Mouse (Mus musculus) CH12.LX (cell line): Measurements from ENCODE around the gene Eps8. TPM values are rescaled to one million over a fixed set of nuclear protein-coding genes. Genes with fewer than 3 reads are reported as not detected.

Experiments used
- DNase-seq: peaks from one replicate; pipeline ENCODE4 v3.0.0-alpha.2; 2013; ENCODE audit errors: extremely low read depth
- H3K27ac ChIP-seq: 2 replicates; pipeline ENCODE4 v1.5.1; 2012; ENCODE audit warnings: low read depth, mild to moderate bottlenecking, control low read depth, moderate library complexity; ENCODE audit not compliant: insufficient read depth
- H3K27me3 ChIP-seq: replicated peaks from 2 replicates; pipeline ENCODE3; 2012; ENCODE audit warnings: inconsistent platforms
- H3K36me3 ChIP-seq, 2 experiments: replicated peaks in 1 of 2; 2 replicates each; pipeline versions ENCODE3 to v1.6.1; 2012; ENCODE audit warnings: inconsistent platforms in 1 of 2, low read length in 1 of 2, mild to moderate bottlenecking in 1 of 2, mixed read lengths in 1 of 2, moderate library complexity in 1 of 2; ENCODE audit not compliant: control insufficient read depth in 1 of 2, insufficient read depth in 1 of 2
- H3K4me1 ChIP-seq, 2 experiments: 2 replicates each; pipeline ENCODE4 v1.6.1; 2012; ENCODE audit warnings: inconsistent platforms in 1 of 2, moderate library complexity in 1 of 2; ENCODE audit not compliant: insufficient read depth in 2 of 2, control insufficient read depth in 1 of 2
- H3K4me2 ChIP-seq: 2 replicates; pipeline ENCODE4 v1.6.1; 2012; ENCODE audit warnings: low read depth, mild to moderate bottlenecking, control low read depth; ENCODE audit not compliant: poor library complexity, insufficient read depth, severe bottlenecking
- H3K4me3 ChIP-seq, 3 experiments: fragments of 150-350 bp in 1 of 3; sonication (generic) in 1 of 3; replicated peaks in 1 of 3; 2 replicates each; pipeline versions ENCODE3 to v1.5.1; 2011 to 2012; ENCODE audit warnings: low read depth in 2 of 3, low read length in 2 of 3, mild to moderate bottlenecking in 2 of 3, moderate library complexity in 2 of 3, control low read depth in 1 of 3, improper control_type of control experiment in 1 of 3, inconsistent platforms in 1 of 3, mixed read lengths in 1 of 3; ENCODE audit not compliant: poor library complexity in 1 of 3
- H3K79me2 ChIP-seq: replicated peaks from 2 replicates; pipeline ENCODE4 v1.6.1; 2012; ENCODE audit warnings: mild to moderate bottlenecking, moderate library complexity; ENCODE audit not compliant: control insufficient read depth, poor library complexity, insufficient read depth, severe bottlenecking; ENCODE audit errors: extremely low read depth
- H3K9ac ChIP-seq: 2 replicates; pipeline ENCODE4 v1.6.1; 2012; ENCODE audit warnings: low read depth, mild to moderate bottlenecking, control low read depth, moderate library complexity; ENCODE audit not compliant: insufficient read depth
- H3K9me3 ChIP-seq: replicated peaks from 2 replicates; pipeline ENCODE3; 2012; ENCODE audit warnings: low read length, inconsistent platforms, mixed read lengths
- BHLHE40 ChIP-seq: IDR thresholded peaks from 2 replicates; pipeline ENCODE4 v1.6.1; 2011; ENCODE audit warnings: mild to moderate bottlenecking, low read depth, low read length, improper control_type of control experiment
- CHD1 ChIP-seq: IDR thresholded peaks from 2 replicates; pipeline ENCODE4 v1.6.1; 2012; ENCODE audit warnings: low read depth, low read length, improper control_type of control experiment, inconsistent platforms
- CHD2 ChIP-seq: IDR thresholded peaks from 2 replicates; pipeline ENCODE4 v1.6.1; 2011; ENCODE audit warnings: low read length, improper control_type of control experiment
- E2F4 ChIP-seq: IDR thresholded peaks from 2 replicates; pipeline ENCODE4 v1.6.1; 2011; ENCODE audit warnings: low read depth, low read length, improper control_type of control experiment; ENCODE audit not compliant: insufficient replicate concordance
- EP300 ChIP-seq: IDR thresholded peaks from 2 replicates; pipeline ENCODE4 v1.6.1; 2011; ENCODE audit warnings: low read length, improper control_type of control experiment
- GABPA ChIP-seq: IDR thresholded peaks from 2 replicates; pipeline ENCODE4 v1.6.1; 2012; ENCODE audit warnings: low read depth, low read length, improper control_type of control experiment, inconsistent platforms; ENCODE audit not compliant: insufficient replicate concordance
- IRF4 ChIP-seq: IDR thresholded peaks from 2 replicates; pipeline ENCODE4 v1.6.1; 2014; ENCODE audit warnings: low read depth, mild to moderate bottlenecking, inconsistent platforms, low read length, improper control_type of control experiment
- JUN ChIP-seq: IDR thresholded peaks from 2 replicates; pipeline ENCODE4 v1.6.1; 2011; ENCODE audit warnings: low read depth, mild to moderate bottlenecking, low read length, improper control_type of control experiment, moderate library complexity; ENCODE audit not compliant: insufficient read depth
- KAT2A ChIP-seq: IDR thresholded peaks from 2 replicates; pipeline ENCODE4 v1.6.1; 2012; ENCODE audit warnings: low read length, improper control_type of control experiment, inconsistent platforms; ENCODE audit not compliant: insufficient replicate concordance
- MAFK ChIP-seq: IDR thresholded peaks from 2 replicates; pipeline ENCODE4 v1.6.1; 2011; ENCODE audit warnings: low read length, improper control_type of control experiment; ENCODE audit not compliant: insufficient replicate concordance
- MAX ChIP-seq: IDR thresholded peaks from 2 replicates; pipeline ENCODE4 v1.6.1; 2011; ENCODE audit warnings: low read length, improper control_type of control experiment
- MAZ ChIP-seq: IDR thresholded peaks from 2 replicates; pipeline ENCODE4 v1.6.1; 2012; ENCODE audit warnings: low read depth, mild to moderate bottlenecking, inconsistent platforms, low read length, improper control_type of control experiment, moderate library complexity
- MEF2A ChIP-seq: IDR thresholded peaks from 2 replicates; pipeline ENCODE4 v1.6.1; 2014; ENCODE audit warnings: low read depth, mild to moderate bottlenecking, inconsistent platforms, low read length, improper control_type of control experiment, borderline replicate concordance
- MYC ChIP-seq: IDR thresholded peaks from 2 replicates; pipeline ENCODE4 v1.6.1; 2011; ENCODE audit warnings: low read depth, mild to moderate bottlenecking, improper control_type of control experiment, low read length
- NELFE ChIP-seq: IDR thresholded peaks from 2 replicates; pipeline ENCODE4 v1.6.1; 2011; ENCODE audit warnings: low read depth, low read length, improper control_type of control experiment
- NRF1 ChIP-seq: IDR thresholded peaks from 2 replicates; pipeline ENCODE4 v1.6.1; 2014; ENCODE audit warnings: low read depth, mild to moderate bottlenecking, inconsistent platforms, low read length, improper control_type of control experiment, moderate library complexity
- POLR2A ChIP-seq: IDR thresholded peaks from 2 replicates; pipeline ENCODE4 v1.6.1; 2011; ENCODE audit warnings: low read depth, mild to moderate bottlenecking, improper control_type of control experiment, low read length
- RCOR1 ChIP-seq: conservative IDR thresholded peaks from 2 replicates; pipeline ENCODE4 v1.6.1; 2012; ENCODE audit warnings: low read depth, mild to moderate bottlenecking, inconsistent platforms, low read length, improper control_type of control experiment
- SMC3 ChIP-seq: IDR thresholded peaks from 2 replicates; pipeline ENCODE4 v1.6.1; 2011; ENCODE audit warnings: low read depth, low read length, improper control_type of control experiment
- TCF12 ChIP-seq: IDR thresholded peaks from 2 replicates; pipeline ENCODE4 v1.6.1; 2014; ENCODE audit warnings: low read depth, mild to moderate bottlenecking, inconsistent platforms, low read length, improper control_type of control experiment
- UBTF ChIP-seq: IDR thresholded peaks from 2 replicates; pipeline ENCODE4 v1.6.1; 2012; ENCODE audit warnings: low read depth, mild to moderate bottlenecking, inconsistent platforms, low read length, improper control_type of control experiment, moderate library complexity
- ZC3H11A ChIP-seq: IDR thresholded peaks from 2 replicates; pipeline ENCODE4 v1.6.1; 2012; ENCODE audit warnings: low read depth, mild to moderate bottlenecking, inconsistent platforms, low read length, improper control_type of control experiment
- ZKSCAN1 ChIP-seq: IDR thresholded peaks from 2 replicates; pipeline ENCODE4 v1.6.1; 2012; ENCODE audit warnings: low read depth, inconsistent platforms, low read length, improper control_type of control experiment, borderline replicate concordance
- ZMIZ1 ChIP-seq: IDR thresholded peaks from 2 replicates; pipeline ENCODE4 v1.6.1; 2012; ENCODE audit warnings: low read depth, mild to moderate bottlenecking, inconsistent platforms, low read length, improper control_type of control experiment
- dilution Hi-C: fragments of 300-500 bp; cut with MboI; formaldehyde crosslinking; loops from 2 replicates; pipeline ENCODE4 v1.14.3; 2020; ENCODE audit warnings: low sequenced_read_pairs; ENCODE audit not compliant: extremely low pct_unique_long_range_greater_than_20kb, extremely low pct_ligation_motif_present
- in situ Hi-C: fragments of 300-500 bp; cut with MboI; formaldehyde crosslinking; loops from 3 replicates; pipeline ENCODE4 v1.14.3; 2019; ENCODE audit warnings: low sequenced_read_pairs, low pct_ligation_motif_present, low pct_unique_long_range_greater_than_20kb, mixed read lengths
- polyA plus RNA-seq: library from polyadenylated mRNA; unstranded; fragments of >175 nt; gene quantifications from 2 replicates; pipeline ENCODE4 v1.2.1, GENCODE M21; 2012; ENCODE audit warnings: low read depth; ENCODE audit not compliant: insufficient read length
- total RNA-seq, 2 experiments: library from RNA; depleted of rRNA; stranded (reverse); fragments of 300-350 nt in 1 of 2; fragments of >200 nt in 1 of 2; gene quantifications; 2 replicates each; pipeline ENCODE4 v1.2.3; 2012 to 2014

Eps8 gene
- total and polyA plus RNA-seq, 3 experiments = 2.2 to 7.4 (median 2.2) TPM

- Histone ChIP-seq H3K9me3 (no peaks in the 10 kb centered on the region), H3K36me3 (no peaks in the 10 kb centered on the region), H3K9ac (no peak overlapping the region), H3K27me3 (no peaks in the 10 kb centered on the region), H3K4me2 (peak overlapping the region; percentile 55), H3K27ac (no peak overlapping the region), H3K4me3 (no peak overlapping the region), H3K79me2 (no peaks in the 10 kb centered on the region), H3K4me1 (no peaks in the 10 kb centered on the region; a peak in 1 of 4 replicates)
- TF ChIP-seq MAFK (no peak), EP300 (no peak), SMC3 (no peak), GABPA (no peak), UBTF (no peak), NELFE (no peak), MAX (no peak), IRF4 (no peak), CHD2 (no peak), RCOR1 (no peak), BHLHE40 (no peak), ZKSCAN1 (no peak), ZC3H11A (no peak)
- dilution Hi-C loops (no loop called here), in situ Hi-C loops (no loop called here)
- DNase-seq = no peak
These were observed 217.2 kb downstream of the Eps8 start for GRCm38 (mm10) chr6:137437486-137437885.

DNA sequence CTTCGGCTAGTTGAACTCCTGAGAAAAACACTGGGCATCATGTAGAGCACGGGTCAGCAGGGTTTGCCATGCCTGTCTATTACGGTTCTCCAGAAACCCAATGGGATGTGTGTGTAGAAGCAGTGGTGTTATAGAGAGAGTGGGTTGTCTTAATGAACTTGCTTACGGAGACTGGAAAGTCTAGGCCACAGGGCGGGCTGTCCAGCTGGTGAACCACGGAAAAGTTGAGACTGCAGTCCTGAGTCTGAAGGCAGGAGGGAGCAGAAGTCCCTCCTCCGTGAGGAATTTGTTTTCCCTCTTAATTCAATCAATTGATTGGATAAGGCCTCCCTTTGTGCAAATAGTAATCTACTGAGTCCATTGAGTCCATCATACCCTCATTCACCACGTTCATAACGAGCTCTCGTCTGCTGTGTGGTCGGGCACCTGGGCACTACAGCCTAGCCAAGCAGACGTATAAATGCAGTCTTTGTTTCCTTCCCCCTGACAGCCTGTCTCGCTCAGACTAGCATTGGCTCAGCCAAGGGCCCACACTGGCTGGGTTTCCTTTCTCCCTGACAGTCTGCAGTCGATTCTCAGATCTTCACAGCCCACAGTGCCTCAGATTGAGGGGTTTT, 221.0 kb downstream of the Eps8 start:
- Histone ChIP-seq H3K27ac (no peak overlapping the region), H3K4me1 (peaks cover 0 to 8% of the 10 kb centered on the region in 2 experiments; a peak in 2 of 4 replicates), H3K79me2 (no peaks in the 10 kb centered on the region), H3K4me2 (no peak overlapping the region), H3K9me3 (no peaks in the 10 kb centered on the region), H3K36me3 (no peaks in the 10 kb centered on the region), H3K27me3 (no peaks in the 10 kb centered on the region), H3K4me3 (no peak overlapping the region), H3K9ac (no peak overlapping the region)
- in situ Hi-C loops = no loop called here
- no peak for DNase-seq
- dilution Hi-C loops = no loop called here
- TF ChIP-seq JUN = no peak
- no peak for TF ChIP-seq TCF12
- TF ChIP-seq CHD2 = no peak
- TF ChIP-seq MEF2A = no peak
- TF ChIP-seq MAZ = no peak
- TF ChIP-seq MYC = no peak
- TF ChIP-seq GABPA = no peak
- TF ChIP-seq KAT2A = no peak
- TF ChIP-seq UBTF = no peak
- TF ChIP-seq ZMIZ1 = no peak
- TF ChIP-seq NELFE = no peak
- no peak for TF ChIP-seq E2F4
- TF ChIP-seq MAX = no peak
- no peak for TF ChIP-seq POLR2A
- no peak for TF ChIP-seq CHD1
- TF ChIP-seq NRF1 = no peak
- no peak for TF ChIP-seq SMC3
